Mouse (Mus musculus): Measurements from ENCODE around the gene Ppp1r15b.
A peak's percentile ranks its signal among the peaks of the same experiment; 100 is the strongest.

The Ppp1r15b gene

DNA sequence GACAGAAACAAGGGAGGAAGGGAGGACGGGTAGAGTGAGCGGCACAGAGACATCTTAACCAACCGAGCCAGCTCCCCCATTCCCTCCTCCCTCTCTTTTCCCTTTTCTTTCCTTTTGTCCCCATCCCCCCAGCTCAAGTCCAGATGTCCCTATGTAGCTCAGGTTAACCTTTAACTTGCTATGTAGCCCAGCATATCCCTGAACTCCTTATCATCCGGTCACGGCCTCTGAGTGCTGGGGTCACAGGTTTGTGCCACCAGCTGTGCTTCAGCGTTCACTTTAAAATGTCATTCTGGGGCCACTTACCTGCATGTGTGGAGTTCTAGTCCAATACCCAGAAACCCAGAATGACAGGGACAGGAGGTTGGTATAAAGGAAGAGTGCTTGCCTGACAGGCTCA, 6.8 kb upstream of the Ppp1r15b start:
- DNase-seq, result peak; percentile 43

DNA sequence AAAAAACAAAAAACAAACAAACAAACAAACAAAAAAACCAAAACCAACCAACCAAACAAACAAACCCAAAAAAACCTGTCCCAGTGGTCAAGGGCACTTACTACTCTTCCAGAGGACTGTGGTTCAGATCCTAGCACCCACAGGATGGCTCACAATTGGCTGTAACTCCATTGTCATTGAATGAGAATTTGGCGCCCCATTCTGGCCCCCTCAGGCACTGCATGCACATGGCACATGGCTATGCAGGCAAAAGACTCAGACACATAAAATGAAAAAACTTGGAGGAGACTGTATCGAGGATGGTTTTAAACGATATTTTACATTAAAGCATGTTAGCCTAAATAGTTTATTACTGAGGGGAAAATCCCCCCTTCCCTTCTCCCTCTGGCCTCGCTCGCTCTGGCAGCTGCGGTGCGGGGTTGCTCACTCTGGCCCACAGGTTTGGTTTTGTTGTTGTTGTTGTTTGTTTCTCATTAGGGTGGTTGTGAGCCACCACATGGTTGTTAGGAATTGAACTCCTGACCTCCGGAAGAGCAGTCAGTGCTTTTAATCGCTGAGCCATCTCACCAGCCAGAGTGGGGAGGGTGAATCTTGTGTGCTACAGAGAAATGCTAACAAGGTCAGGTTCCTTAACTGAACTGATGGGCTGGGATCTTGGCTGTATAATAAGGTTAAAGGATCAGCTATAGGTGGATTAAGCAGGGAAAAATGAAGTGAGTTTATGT, 5.1 kb upstream of the Ppp1r15b start:
- DNase-seq, result no peak

DNA sequence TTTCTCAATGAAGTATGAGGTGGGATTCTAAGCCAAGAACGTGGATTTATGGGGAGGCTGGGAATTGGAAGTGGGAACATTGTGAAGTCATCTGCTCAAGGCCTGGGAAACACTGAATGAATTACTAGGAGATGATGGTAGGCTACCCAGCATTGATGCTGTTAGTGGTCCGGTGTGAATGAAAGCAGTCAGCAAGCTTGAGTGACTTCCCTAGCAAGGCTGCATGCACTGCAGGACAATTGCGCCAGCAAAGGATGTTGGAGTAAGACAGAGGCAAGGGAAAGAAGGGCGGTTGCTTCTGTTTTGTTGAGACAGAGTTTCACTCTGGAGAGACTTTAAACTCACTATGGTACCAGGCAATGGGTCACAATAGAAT, 4.6 kb upstream of the Ppp1r15b start:
- DNase-seq, result no peak

DNA sequence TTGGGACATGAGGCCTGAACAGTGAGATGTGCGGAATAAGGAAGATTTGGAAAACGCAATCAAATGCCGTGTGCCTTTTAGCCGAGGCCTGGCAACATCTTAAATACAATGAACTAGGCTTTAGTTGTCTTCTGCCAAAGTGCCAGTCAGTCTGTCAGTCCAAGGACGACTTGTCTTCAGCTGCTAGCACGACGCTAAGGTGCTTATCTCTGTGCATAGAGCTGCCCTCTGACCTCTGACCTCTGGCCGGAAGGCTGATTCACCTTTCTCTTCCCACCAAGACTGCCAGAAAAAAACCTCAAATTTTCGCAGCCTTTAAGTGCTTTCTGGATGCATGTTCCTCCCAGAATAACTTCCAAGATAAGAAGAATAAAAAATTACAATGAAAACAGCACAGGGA, 3.6 kb upstream of the Ppp1r15b start:
- no peak for DNase-seq

- peak; percentile 26 for DNase-seq
Measured at GRCm38 (mm10) chr1:133129471-133130221, 1.3 kb upstream of the Ppp1r15b start.

DNA sequence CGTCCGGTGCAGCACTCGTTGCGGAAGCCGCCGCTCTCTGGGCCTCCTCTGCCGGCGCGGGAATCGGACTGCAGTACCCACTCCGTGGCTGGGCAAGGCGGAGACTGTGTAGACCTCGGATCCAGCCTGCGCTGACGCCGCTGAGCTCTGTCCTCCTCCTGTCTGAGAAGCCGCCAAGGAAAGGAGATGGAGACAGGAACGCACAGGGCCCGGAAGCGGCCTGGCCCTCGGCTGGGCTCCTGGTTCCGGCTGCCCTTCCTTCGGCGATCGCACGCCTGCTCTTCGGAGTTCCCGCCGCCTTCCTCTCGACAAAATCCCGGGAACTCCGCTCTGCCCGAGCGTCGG, 590 bp downstream of the Ppp1r15b start:
- no peak for DNase-seq

DNA sequence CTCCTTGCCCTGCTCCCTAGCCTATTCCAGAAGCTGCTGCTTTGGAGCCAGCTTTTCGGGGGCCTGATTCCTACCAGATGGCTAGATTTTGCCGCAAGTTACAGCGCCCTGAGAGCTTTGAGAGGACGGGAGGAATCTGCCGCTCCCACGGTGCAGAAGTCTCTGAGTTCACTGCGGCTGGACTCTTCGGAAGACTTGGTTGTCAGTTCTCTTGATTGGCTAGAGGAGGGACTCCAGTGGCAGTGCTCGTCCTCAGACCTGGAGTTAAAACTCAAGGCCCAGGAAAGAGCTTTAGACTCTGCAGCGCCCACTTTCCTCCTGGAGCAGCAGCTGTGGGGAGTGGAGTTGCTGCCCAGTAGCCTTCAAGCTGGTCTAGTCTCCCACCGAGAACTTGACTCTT, 993 bp downstream of the Ppp1r15b start:
- DNase-seq, result peak; percentile 54

GRCm38 (mm10) chr1:133132388-133133326, 1.7 kb downstream of the Ppp1r15b start:
- peak; percentile 27 for DNase-seq

- DNase-seq, result peak; percentile 30
Measured at GRCm38 (mm10) chr1:133133425-133133824, 2.5 kb downstream of the Ppp1r15b start.

DNA sequence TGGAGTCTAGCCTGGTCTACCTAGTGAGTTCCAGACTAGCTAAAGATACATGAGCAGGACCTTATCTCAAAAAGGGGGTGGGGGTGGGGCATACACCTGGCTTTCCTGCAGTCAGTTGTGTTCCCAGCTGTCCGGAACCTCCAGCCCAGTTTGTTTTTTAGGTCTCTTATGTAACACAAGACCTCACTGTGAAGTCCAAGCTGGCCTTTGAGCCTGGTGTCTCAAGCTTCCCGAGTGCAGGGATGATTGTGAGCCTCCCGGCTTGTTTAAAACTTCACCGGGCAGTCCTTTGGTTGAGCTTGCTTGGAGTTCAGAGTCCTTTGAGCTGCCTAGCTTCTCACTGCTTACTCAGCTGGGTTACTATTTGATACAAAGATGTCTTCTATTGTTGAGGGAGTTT, 3.1 kb downstream of the Ppp1r15b start:
- peak; percentile 92 for DNase-seq

DNA sequence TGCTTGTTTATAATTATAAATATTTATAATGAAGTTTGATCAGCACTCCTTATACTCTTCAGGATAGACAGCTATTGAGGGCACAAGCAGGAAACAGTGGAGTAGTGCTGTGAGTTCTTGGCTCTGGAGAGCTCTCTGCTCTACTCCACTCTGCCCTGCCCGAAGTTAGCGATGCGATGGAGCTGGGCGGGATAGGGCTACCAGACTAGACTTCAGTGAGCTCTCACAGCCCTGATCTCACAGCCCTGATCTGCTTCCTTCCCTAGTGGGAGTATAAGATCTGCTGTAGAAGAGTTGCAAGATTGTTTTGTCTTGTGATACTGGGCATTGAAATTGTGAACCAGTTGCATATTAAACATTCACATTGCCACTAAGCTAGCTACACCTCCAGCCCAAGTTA, 3.9 kb downstream of the Ppp1r15b start:
- peak; percentile 43 for DNase-seq

DNA sequence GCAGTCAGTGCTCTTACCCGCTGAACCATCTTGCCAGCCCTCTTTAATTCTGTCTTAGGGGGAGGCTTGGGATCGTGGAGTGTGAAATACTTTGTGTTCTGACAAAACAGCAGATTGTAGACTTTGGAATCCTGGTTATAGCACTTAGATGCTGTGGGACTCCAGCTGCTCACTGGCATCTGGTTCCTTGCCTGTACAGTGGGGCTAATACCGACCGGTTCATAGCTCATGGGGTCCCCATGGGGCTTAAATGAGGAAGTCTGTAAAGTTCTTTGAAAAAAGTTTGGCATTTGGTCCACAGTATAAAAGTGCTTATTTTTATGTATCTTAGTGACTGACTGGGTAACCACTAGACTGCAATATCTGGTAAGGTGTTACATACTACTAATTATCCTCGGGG, 4.9 kb downstream of the Ppp1r15b start:
- peak; percentile 24 for DNase-seq

GRCm38 (mm10) chr1:133138401-133138800, 7.5 kb downstream of the Ppp1r15b start:
- no peak for DNase-seq

DNA sequence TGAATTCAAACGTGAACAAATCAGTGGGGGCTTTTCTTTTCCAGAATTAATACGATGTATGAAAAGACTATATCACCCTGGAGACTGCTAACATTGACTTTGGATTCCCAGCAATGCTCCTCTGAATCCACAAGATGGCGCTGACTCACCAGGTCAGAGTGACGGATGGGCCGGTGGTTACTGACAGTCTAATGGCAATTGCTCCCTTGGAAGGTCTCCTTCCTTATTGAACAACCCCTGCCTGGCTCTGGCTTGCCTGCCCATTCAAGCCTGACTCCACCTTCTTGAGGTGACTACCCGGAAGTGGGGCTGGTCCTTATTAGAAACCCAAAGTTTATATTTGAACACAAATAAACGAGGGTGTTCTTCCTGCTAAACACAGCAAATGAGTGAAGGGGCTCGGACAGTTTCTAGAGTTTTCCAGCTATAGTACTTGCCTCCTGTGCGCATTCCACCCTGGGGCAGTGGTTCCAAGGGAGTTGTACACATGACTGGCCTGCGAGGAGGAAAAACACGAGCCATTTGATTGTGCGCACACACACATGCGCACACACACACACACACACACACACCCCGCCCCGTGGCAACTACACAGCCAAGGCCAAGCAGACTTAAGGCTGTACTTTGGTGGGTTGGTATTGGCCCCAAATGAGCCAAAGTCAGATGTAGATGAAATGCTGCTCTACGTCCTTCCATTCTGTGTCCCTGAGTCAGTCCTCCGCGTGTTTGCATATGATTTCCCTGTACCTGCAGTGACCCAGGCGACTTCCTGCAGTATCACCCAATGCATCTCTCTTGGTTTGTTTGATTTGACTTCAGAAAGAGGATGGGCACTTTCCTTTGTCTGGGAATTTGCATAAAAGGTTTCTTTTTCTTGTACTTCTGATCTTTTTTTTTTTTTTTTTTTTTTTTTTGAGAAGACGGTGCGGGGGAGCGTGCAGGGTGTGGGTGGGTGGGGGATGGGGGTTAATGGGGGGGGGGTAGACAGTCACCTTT, 15.4 kb downstream of the Ppp1r15b start:
- peak; percentile 74 for DNase-seq

DNA sequence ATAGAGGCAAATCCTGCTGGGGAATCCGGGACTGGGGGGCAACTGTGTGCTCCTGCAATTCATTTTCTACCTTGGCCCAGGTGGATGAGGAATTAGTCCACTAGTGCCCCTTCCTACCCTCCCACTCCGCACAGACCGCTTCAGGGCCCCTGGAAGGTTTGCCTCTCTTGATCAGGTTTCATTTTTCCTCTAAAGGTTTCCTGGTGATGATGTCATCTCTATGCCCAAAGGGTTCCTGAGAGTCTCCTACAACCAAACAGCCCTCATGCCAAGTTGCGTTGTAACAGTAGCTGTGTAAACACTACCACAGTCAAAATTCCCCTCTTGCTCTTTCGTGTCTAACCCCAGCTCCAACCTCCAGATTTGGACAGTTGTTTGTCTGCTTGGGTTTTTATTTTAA, 16.4 kb downstream of the Ppp1r15b start:
- DNase-seq, result no peak

DNA sequence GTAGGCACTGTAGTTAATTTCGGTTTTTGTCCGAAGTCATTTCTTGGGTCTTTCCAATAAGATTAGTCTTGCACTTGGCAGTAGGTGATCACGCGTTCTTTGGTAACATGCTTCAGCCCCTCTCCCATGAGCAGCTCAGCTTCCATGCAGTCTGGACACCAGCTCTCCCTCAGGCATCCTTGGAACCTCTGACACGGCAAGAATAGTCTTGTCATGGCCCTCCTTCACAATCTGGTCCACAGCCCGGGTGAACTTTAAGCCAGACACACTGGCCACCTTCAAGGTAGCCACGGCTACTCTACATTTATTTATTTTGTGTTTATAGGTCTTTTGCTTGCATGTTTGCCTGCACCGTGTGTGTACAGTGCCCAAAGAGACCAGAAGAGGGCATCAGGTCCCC, 17.2 kb downstream of the Ppp1r15b start:
- no peak for DNase-seq

DNA sequence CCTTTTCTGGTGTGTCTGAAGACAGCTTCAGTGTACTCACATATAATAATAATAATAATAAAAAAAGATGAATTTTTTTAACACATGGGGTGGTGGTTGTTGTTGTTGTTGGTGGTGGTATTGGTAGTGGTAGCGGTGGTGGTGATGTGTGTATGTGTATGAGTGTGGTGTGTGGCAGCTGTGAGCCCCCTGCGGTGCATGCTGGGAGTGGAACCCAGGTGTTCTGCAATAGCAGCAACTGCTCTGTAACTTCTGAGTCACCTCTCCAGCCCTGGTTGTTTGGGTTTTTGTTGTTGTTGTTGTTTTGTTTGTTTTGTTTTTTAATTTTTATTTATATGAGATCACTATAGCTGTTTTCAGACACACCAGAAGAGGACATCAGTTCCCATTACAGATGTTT, 19.6 kb downstream of the Ppp1r15b start:
- DNase-seq, result no peak

- DNase-seq, result no peak
Measured at GRCm38 (mm10) chr1:133152213-133152612, 21.3 kb downstream of the Ppp1r15b start.

DNA sequence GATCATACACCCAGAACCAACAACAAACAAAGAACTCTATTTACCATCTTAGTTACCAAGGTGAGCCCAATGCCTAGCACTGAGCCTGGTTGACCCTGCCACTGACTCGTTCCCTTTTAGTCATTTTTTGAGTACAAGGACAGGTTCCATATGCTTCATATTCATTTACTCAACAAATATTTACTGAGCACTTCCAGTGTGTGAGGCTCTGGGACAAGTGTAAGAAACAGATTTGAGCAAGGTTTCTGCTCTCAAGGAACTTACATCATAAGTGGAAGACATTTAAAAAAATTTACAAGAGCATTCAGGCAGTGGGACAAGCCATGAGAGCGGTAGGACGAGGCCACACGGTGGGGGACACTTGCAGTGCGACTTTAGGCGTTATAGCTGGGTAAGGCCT, 24.3 kb downstream of the Ppp1r15b start:
- DNase-seq, result no peak

DNA sequence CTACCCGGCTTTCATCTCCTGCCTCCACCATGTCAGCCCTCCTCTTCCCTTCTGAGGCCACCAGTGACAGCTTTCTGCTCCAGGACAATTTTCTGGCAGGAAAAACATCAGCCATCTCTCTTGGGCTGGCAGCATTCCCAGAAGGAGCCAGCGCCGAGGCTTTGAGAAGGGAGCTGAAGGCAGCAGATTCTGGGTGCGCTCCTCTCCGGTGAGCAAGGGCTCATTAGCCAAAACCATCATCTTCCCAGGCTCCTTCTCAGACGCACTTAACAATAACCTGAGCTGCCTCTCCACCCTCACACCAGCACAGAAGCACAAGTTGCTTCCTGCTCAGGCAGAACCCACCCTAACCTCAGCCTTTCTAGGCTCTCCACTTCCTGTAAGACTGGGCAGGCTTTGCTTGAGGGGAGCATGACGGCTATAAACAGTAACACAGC, 28.2 kb downstream of the Ppp1r15b start:
- DNase-seq, result no peak

DNA sequence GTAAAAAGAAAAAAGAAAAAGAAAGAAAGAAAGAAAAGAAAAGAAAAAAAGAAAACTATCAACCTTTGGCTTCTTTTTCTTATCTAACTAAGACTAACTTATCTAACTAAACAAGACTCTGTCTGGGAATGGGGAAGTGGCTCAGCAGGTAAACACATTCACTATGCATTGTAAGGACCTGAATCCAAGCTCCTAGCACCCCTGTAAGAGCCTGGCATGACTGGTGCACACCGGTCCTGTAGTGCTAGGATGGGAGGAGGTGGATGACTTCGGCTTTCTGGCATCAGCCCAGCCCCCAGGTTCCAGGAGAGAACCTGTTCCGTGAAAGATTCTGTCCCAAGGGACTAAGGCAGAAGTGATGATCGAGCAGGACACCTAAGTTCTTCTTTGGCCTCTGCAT, 30.6 kb downstream of the Ppp1r15b start:
- DNase-seq, result no peak

DNA sequence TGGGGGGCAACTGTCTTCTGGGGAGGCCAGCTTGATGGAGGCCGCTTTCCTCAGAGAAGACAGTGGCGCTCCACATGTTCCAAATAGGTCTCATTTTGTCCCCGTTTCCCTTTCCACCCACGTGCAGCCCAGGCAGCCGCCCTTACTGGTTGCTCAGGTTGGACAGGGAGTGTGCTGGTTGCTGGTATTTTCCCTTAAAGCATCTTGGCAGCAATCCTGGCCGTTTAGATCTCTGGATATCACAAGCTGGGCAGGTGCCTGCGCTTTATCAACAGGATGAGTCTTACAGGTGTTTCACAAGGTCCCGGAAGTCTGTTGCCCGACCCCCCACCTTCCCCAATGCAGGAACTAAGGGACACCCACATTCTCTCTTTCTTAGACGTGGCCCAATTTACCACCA, 31.1 kb downstream of the Ppp1r15b start:
- peak; percentile 54 for DNase-seq

All from kidney, adult 9 months (tissue).